Mouse (Mus musculus) limb, embryonic 11.5 days (tissue): Measurements from ENCODE around the gene Hba-x. TPM values are rescaled to one million over a fixed set of nuclear protein-coding genes. Genes with fewer than 3 reads are reported as not detected.

Experiments
- ATAC-seq: fragments of 200-750 bp; cut with Nextera tagmentation; 2 replicates; pipeline ENCODE4 v1.8.0; 2017; ENCODE audit warnings: low read depth; ENCODE audit not compliant: insufficient number of reproducible peaks, low FRiP score, low TSS enrichment
- DNase-seq: peaks from one replicate; pipeline ENCODE4 v3.0.0-alpha.2; 2015; ENCODE audit warnings: low spot score
- H3K27ac ChIP-seq: fragments of 300-500 bp; sonication (generic); replicated peaks from 2 replicates; pipeline ENCODE4 v1.5.1; 2014; ENCODE audit warnings: low read depth, mild to moderate bottlenecking, low read length
- H3K27me3 ChIP-seq: fragments of 300-500 bp; sonication (generic); 2 replicates; pipeline ENCODE4 v1.6.1; 2014; ENCODE audit warnings: mild to moderate bottlenecking, low read length, mixed read lengths; ENCODE audit not compliant: control insufficient read depth, insufficient read depth
- H3K36me3 ChIP-seq: fragments of 300-500 bp; sonication (generic); 2 replicates; pipeline ENCODE4 v1.6.1; 2014; ENCODE audit warnings: mild to moderate bottlenecking, low read length, moderate library complexity, mixed read lengths; ENCODE audit not compliant: control insufficient read depth, insufficient read depth
- H3K4me1 ChIP-seq: fragments of 300-500 bp; sonication (generic); 2 replicates; pipeline ENCODE4 v1.6.1; 2014; ENCODE audit warnings: low read length, mixed read lengths; ENCODE audit not compliant: control insufficient read depth, insufficient read depth
- H3K4me2 ChIP-seq: fragments of 300-500 bp; sonication (generic); 2 replicates; pipeline ENCODE4 v1.6.1; 2014; ENCODE audit warnings: low read depth, mild to moderate bottlenecking, moderate library complexity; ENCODE audit not compliant: severe bottlenecking
- H3K4me3 ChIP-seq: fragments of 300-500 bp; sonication (generic); 2 replicates; pipeline ENCODE4 v1.5.1; 2014; ENCODE audit warnings: low read depth, low read length
- H3K9ac ChIP-seq: fragments of 300-500 bp; sonication (generic); 2 replicates; pipeline ENCODE4 v1.6.1; 2014; ENCODE audit warnings: mild to moderate bottlenecking, low read length
- H3K9me3 ChIP-seq: fragments of 300-500 bp; sonication (generic); 2 replicates; pipeline ENCODE4 v1.6.1; 2016; ENCODE audit warnings: low read length; ENCODE audit not compliant: control insufficient read depth
- WGBS: fragments of 180-500 bp; shearing (Covaris S2); extraction: QIAGEN DNeasy Blood & Tissue Kit; methylation state at CpG from one replicate; pipeline ENCODE4 v1.1.7; 2014; 5-methylcytosine and 5-hydroxymethylcytosine counted together
- polyA plus RNA-seq: library from polyadenylated mRNA; unstranded; fragments of >200 nt; fragmentation: Nextera tagmentation; extraction: Ambion mirVana; gene quantifications from 2 replicates; pipeline ENCODE4 v1.2.1, GENCODE M21; 2014

Hba-x gene
- polyA plus RNA-seq, 1 experiment from 2014 or later, result 2,443 TPM

DNA sequence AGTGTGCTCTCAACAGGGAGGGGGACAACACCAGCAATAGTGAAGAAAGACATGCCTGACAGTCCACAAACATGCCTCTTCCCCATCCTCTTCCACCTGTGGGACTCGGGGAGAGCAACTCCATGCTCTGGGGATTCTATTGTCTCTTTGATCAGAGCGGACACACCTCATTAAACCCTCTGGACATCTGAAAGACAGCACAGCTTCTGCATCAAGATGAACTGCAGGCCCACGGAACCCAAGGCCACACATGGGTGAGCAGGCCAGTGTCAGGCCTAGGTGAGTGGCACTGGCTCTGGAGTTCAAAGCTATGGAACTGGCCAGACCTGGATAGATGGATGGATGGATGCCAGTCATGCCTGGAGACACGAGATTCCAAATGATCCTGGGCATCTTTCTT, 33.2 kb downstream of the Hba-x start:
- DNase-seq (no peak), ATAC-seq (no peak)
- H3K4me3 ChIP-seq, result no peak overlapping the region
- no peaks in the 10 kb centered on the region for H3K4me1 ChIP-seq
- no peak overlapping the region for H3K9ac ChIP-seq
- WGBS, result 69% methylated on average over 4 of the region's 4 CpGs
- no peaks in the 10 kb centered on the region for H3K27me3 ChIP-seq
- no peak overlapping the region for H3K27ac ChIP-seq
- H3K4me2 ChIP-seq, result no peak overlapping the region
- H3K9me3 ChIP-seq, result no peaks in the 10 kb centered on the region
- H3K36me3 ChIP-seq, result no peaks in the 10 kb centered on the region

DNA sequence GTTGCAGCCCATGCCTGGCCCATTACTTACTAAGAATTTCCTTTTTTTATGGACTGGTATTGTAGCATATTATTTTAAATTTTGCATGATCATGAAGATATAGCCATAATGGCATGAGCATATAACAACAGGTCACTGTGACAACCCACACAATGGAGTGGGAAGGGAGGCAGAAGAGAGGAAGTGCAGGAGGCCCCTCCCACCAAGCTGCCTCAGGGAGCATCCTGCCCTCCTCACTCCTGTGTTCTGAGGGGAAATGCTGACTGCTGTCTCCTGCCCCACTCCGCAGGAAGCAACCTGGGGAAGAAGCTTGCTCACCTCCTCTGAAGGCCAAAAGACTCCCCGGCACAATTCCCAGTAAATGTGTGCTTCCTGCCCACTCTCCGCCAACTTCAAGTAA, 33.7 kb downstream of the Hba-x start:
- Histone ChIP-seq H3K4me1 (no peaks in the 10 kb centered on the region), H3K27ac (no peak overlapping the region), H3K36me3 (no peaks in the 10 kb centered on the region), H3K27me3 (no peaks in the 10 kb centered on the region), H3K9me3 (no peaks in the 10 kb centered on the region), H3K9ac (no peak overlapping the region), H3K4me2 (no peak overlapping the region), H3K4me3 (no peak overlapping the region)
- 76% methylated on average over 3 of the region's 3 CpGs for WGBS
- DNase-seq (no peak), ATAC-seq (no peak)

DNA sequence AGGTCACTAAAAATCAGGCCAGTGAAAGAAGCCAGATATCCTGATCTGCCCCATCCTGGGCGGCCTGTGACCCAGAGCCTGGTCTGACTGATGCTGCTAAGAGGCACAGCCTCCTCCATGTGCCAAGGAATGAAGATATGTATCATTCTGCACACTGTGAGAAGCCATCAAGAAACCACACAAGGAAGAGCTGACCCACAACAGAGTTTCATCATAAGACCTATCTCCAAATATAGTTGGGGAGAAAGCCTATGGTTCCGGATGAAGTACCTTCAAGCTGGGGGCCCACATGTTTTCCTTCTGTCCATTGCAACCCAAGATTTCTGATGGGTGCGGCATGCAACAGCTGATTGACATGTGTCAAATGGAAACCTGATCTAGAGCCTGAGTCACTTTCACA, 39.8 kb downstream of the Hba-x start:
- no peak overlapping the region for H3K27ac ChIP-seq
- H3K27me3 ChIP-seq, result no peaks in the 10 kb centered on the region
- WGBS, result 87% methylated on average over 3 of the region's 3 CpGs
- H3K4me3 ChIP-seq, result no peak overlapping the region
- DNase-seq (no peak), ATAC-seq (no peak)
- no peak overlapping the region for H3K9ac ChIP-seq
- H3K4me1 ChIP-seq, result no peaks in the 10 kb centered on the region
- H3K9me3 ChIP-seq, result no peaks in the 10 kb centered on the region
- H3K4me2 ChIP-seq, result no peak overlapping the region
- H3K36me3 ChIP-seq, result no peaks in the 10 kb centered on the region

DNA sequence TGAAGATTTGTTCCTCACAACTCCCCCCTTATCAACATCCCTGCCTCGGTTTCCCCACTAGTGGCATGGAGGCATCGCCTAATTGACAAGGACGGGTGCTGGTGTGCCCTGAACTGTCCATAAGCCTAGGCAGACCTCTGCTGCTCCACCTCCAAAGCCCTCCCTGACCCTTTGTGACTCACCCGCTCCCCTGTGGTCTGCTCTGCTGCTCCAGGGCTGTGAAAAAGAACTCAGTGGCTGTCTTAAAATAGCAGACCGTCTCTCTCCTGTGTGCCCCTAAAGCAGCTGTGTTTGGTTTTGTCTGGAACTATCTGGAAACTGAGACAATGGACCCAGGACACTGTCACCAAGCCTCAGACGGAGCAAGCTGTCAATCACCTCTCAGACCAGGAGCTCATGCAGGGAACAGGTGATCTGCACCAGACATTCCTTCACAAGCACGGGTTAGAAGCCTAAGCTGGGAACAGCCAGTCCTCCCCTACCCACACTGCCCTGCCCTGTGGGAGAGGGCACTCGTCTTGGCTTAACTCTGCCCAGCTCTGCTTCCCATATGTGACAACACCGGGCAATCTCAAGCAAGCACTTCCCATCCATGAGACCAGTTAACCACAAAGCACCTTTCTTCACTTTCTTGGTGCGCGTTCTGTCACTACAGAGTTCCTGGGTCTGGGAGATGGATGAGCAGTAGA, 44.5 kb downstream of the Hba-x start:
- no peaks in the 10 kb centered on the region for H3K27me3 ChIP-seq
- H3K4me2 ChIP-seq, result no peak overlapping the region
- WGBS, result 74% methylated on average over 11 of the region's 11 CpGs
- H3K4me1 ChIP-seq, result no peaks in the 10 kb centered on the region
- no peak overlapping the region for H3K27ac ChIP-seq
- DNase-seq, result no peak
- no peak overlapping the region for H3K4me3 ChIP-seq
- no peaks in the 10 kb centered on the region for H3K36me3 ChIP-seq
- no peak overlapping the region for H3K9ac ChIP-seq
- no peaks in the 10 kb centered on the region for H3K9me3 ChIP-seq
- no peak for ATAC-seq

DNA sequence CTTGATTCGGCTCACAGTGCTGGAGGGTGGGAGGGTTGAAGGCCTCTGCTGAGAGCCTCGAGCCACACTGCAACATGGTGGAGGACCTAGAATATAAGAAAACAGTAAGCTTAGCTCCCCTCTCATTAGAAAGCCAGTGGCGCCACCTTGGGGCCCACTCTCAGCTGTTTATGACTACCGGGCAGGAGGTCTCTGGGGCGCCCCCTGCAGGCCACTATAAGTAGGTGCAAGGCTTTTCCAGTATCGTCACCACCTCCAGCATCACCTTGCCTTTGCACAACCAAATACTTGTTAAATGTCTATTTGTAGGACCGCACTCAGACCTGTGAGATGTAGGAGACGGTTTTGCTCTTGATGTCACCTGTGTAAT, 45.0 kb downstream of the Hba-x start:
- DNase-seq, result peak; percentile 64
- no peak overlapping the region for H3K27ac ChIP-seq
- ATAC-seq, result no peak
- no peaks in the 10 kb centered on the region for H3K36me3 ChIP-seq
- 37% methylated on average over 8 of the region's 8 CpGs for WGBS
- H3K4me2 ChIP-seq, result no peak overlapping the region
- H3K9ac ChIP-seq, result no peak overlapping the region
- H3K4me3 ChIP-seq, result no peak overlapping the region
- no peaks in the 10 kb centered on the region for H3K9me3 ChIP-seq
- H3K4me1 ChIP-seq, result no peaks in the 10 kb centered on the region
- H3K27me3 ChIP-seq, result no peaks in the 10 kb centered on the region

DNA sequence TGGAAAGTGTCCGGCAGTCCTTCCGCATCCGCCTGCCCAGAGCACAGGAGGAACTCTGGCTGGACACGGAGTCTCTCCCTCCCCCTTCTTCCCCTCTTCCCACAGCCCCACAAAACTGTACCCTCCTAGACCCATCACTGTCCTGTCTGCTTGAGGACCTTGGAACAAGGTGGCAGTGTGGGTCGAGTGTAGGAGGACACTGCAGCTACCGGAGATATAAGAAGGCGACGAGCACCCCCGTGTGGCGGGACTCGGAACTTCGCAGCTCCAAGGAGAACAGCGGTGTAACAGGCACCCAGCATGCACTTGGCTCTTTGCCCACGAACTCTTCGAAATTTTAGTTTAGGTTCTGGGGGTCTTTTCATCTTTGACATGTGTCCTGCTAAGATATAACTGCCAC, 48.4 kb downstream of the Hba-x start:
- ATAC-seq, result peak; percentile 86; the same call in 1 of the 2 replicates
- Histone ChIP-seq H3K9ac (no peak overlapping the region), H3K4me1 (no peaks in the 10 kb centered on the region), H3K36me3 (no peaks in the 10 kb centered on the region), H3K4me3 (no peak overlapping the region), H3K27me3 (no peaks in the 10 kb centered on the region), H3K4me2 (peak overlapping the region; percentile 15; the same call in 1 of the 2 replicates), H3K27ac (no peak overlapping the region), H3K9me3 (no peaks in the 10 kb centered on the region)
- peak; percentile 97 for DNase-seq
- WGBS, result 13% methylated on average over 15 of the region's 15 CpGs

Other genes with a start within 250 kb of the Hba-x start
- gene Il9r, start 76.1 kb upstream of the Hba-x start, polyA plus RNA-seq, result not detected in 2 replicates
- gene Snrnp25, start 71.0 kb upstream of the Hba-x start, polyA plus RNA-seq, result 106 and 108 TPM in 2 replicates
- gene Rhbdf1, start 54.1 kb upstream of the Hba-x start, polyA plus RNA-seq, result 23.0 and 23.1 TPM in 2 replicates
- gene Mpg, start 49.9 kb upstream of the Hba-x start, polyA plus RNA-seq, result 37.8 and 39.9 TPM in 2 replicates
- 30.6 and 42.0 TPM in 2 replicates for gene Nprl3, start 8.7 kb upstream of the Hba-x start, polyA plus RNA-seq
- 2,022 and 2,164 TPM in 2 replicates for gene Hba-a1, start 7.1 kb downstream of the Hba-x start, polyA plus RNA-seq
- 4.0 and 4.9 TPM in 2 replicates for gene Hbq1b, start 10.6 kb downstream of the Hba-x start, polyA plus RNA-seq
- 3,858 and 4,243 TPM in 2 replicates for gene Hba-a2, start 20.1 kb downstream of the Hba-x start, polyA plus RNA-seq
- gene Hbq1a, start 23.7 kb downstream of the Hba-x start, polyA plus RNA-seq, result not detected in 2 replicates
- 25.5 and 27.8 TPM in 2 replicates for gene Sh3pxd2b, start 71.4 kb downstream of the Hba-x start, polyA plus RNA-seq
- 91.4 and 94.8 TPM in 2 replicates for gene Ubtd2, start 179.0 kb downstream of the Hba-x start, polyA plus RNA-seq